Mouse (Mus musculus): ENCODE results near the gene Pias3. TPM values are rescaled to one million over a fixed set of nuclear protein-coding genes. Genes with fewer than 3 reads are reported as not detected.
"Not testable (repeated sequence)": the region's sequence is repeated elsewhere in the genome, so short reads cannot be mapped to it uniquely, and the experiment has no call there.

Pias3 gene
- polyA plus RNA-seq (2015; fragmentation: Nextera tagmentation; extraction: Ambion mirVana): 61.9 and 73.0 TPM in 2 replicates

DNA sequence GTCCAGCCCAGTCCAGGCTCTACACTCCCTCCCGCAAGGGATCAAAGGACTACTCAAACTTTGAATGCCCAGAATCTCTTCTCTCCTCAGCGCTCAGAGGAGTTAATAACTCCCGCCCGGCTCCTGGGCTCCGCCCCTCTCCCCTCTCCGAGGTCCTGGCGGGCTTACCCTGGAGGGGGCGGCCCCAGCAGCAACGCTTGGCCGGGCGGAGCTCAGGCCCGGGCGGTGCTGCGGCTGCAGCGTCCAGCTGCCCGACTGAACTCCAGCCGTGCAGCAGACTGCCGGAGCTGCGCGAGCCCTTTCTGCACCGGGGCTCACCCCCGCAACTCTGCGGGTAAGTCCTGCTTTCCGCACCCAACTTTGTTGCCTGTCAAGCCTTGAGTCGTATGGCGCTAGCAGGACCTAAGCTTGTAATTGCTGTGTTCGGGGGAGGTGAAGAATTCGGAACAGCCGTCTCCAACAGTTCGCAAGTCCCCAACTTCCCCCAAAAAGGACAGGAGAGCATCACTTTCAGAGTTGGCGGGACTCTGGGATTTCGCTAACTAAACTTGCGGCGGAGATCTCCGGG lies at the start of gene Pias3:
Gene Pias3 (plus strand): TSS at position 187 of the 568 bp plus-strand sequence.
- 0% methylated on average over 35 of the region's 35 CpGs for WGBS
- H3K9ac ChIP-seq: peak within 1 kb of the TSS; percentile 80

DNA sequence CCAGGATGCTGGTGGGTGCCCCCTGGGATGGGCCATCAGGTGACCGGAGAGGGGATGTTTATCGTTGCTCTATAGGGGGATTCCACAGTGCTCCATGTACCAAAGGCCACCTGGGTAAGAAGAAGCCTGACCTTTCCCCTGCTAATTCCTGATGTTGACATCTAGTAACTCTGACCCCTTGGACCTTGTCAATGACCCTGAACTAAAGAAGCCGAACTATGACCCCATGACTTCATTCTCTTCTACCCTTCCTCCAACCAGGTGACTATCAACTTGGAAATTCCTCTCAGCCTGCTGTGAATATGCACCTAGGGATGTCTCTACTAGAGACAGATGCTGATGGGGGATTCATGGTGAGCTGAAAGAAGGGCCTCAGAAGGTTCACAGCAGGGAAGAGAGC lies 48.8 kb upstream of the Pias3 start:
- Histone ChIP-seq H3K27me3 (no peaks in the 10 kb centered on the region), H3K36me3 (peaks cover 25% of the 10 kb centered on the region), H3K9me3 (replicated peaks) (no peaks in the 10 kb centered on the region), H3K4me3 (replicated peaks) (no peak overlapping the region), H3K27ac (no peak overlapping the region), H3K4me2 (no peak overlapping the region), H3K9ac (no peak overlapping the region), H3K4me1 (no peaks in the 10 kb centered on the region; the same call in 1 of the 2 replicates)
- WGBS: 83% methylated on average over 3 of the region's 3 CpGs
- ATAC-seq (replicated peaks; ENCODE audit: low FRiP score): no peak

More for the DNA sequence above, at the start of gene Pias3:
- peak within 1 kb of the TSS; percentile 80 for H3K4me3 ChIP-seq (replicated peaks)
- H3K4me1 ChIP-seq: peaks cover 41% of the 10 kb centered on the region
- H3K36me3 ChIP-seq: peaks cover 18% of the 10 kb centered on the region
- H3K4me2 ChIP-seq: peak within 1 kb of the TSS; percentile 82
- H3K9me3 ChIP-seq (replicated peaks): no peaks in the 10 kb centered on the region
- no peaks in the 10 kb centered on the region for H3K27me3 ChIP-seq
- peak; percentile 90 for ATAC-seq (replicated peaks; ENCODE audit: low FRiP score)
- H3K27ac ChIP-seq: peak within 1 kb of the TSS; percentile 96

DNA sequence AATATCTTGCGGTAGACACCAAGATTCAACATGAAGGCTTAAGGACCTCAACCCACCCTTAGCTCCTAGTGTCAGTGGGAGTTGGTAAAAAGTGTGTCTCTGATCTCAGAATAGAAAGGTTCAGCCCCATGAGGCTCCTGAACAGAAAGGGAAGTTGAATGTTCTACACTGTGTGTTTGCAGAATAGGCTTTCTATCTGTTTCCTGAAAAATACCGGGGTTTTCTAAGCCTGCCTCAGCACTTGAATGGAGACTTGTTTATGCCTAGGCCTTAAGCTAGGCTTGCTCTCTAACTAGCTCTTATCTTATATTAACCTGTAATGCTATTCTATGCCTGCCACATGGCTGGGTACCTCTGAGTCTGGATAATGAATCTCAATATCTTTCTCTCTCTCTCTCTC lies 35.3 kb upstream of the Pias3 start:
- Histone ChIP-seq H3K4me3 (replicated peaks) (no peak overlapping the region), H3K4me1 (peaks cover 16% of the 10 kb centered on the region), H3K9ac (no peak overlapping the region), H3K4me2 (no peak overlapping the region), H3K27ac (no peak overlapping the region), H3K36me3 (no peaks in the 10 kb centered on the region), H3K27me3 (no peaks in the 10 kb centered on the region), H3K9me3 (replicated peaks) (no peaks in the 10 kb centered on the region)
- 84% methylated on average over 2 of the region's 2 CpGs for WGBS
- no peak for ATAC-seq (replicated peaks; ENCODE audit: low FRiP score)

DNA sequence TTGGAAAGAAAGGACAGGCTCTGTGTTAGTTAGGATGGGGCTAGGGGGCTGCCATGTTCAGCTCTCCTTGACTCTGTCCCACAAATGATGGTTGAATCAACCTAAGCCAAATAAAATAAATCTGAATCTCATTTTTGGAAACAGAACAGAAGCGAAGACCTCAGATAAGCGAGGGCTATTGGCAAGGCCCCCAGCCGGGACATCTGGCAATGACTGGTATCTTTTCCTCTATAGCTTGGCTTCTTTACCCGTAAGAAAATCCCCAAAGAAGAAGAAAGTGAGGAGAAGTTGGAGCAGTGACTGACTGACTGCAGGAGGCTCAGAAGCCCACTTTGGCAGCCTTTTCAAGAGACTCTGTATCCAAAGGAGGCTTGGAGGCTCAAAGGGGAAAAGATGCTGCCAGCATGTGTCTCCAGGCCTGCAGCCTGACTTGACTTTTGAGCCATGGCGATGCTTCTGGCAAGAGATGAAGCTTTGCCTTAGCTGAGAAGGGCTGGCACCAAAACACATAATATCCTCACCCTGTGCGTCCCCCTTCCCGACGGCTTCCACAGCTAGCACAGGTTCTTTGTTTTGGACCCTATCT lies 33.4 kb upstream of the Pias3 start:
- no peaks in the 10 kb centered on the region for H3K9me3 ChIP-seq (replicated peaks)
- peak overlapping the region; percentile 63 for H3K4me2 ChIP-seq
- H3K27ac ChIP-seq: peak overlapping the region; percentile 56
- ATAC-seq (replicated peaks; ENCODE audit: low FRiP score): no peak
- 43% methylated on average over 8 of the region's 8 CpGs for WGBS
- H3K4me1 ChIP-seq: peaks cover 16% of the 10 kb centered on the region
- peak overlapping the region; percentile 29; the same call in 1 of the 2 replicates for H3K4me3 ChIP-seq (replicated peaks)
- H3K9ac ChIP-seq: no peak overlapping the region
- no peaks in the 10 kb centered on the region for H3K27me3 ChIP-seq
- H3K36me3 ChIP-seq: no peaks in the 10 kb centered on the region

DNA sequence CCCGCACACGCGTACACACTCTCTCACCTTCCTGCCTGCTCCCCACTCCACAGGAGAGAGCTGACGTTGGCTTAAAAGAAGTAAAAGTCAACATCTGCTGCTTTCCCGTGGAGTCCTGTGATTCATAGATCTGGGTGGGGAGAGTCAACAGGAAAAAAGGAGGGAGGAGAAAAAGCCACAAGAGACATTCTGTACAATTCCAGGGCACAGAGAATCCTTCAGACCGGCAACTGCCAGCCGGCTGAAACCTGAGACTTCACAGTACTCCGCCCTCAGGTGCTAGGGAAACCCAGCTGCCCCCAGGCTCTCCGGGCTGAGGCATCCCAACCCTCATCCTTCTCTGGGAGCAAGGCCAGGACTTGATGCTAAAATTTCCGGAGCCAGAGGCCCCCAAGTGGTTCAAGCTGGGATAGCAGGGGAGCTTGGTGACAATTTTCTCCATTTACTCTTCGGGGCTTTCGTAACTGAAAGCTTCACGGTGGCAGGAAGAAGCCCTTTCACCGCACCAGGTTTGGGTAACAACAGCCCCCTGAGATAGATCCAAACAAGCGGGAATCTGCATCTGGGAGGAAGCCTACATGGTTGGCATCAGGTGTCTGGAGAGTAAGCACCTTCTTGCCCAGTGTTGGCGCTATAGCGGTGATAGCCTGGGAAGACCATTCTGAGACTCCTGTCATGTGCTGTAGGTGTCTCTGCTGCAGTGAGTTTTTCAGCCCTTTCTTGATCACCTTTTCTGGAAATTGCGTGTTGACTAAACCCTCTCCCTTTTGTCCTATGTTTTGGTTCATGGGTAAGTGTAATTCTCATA lies 32.5 kb upstream of the Pias3 start:
- Histone ChIP-seq H3K36me3 (no peaks in the 10 kb centered on the region), H3K4me3 (replicated peaks) (peak overlapping the region; percentile 29), H3K27ac (peak overlapping the region; percentile 56), H3K9ac (peak overlapping the region; percentile 41; the same call in 1 of the 2 replicates), H3K9me3 (replicated peaks) (no peaks in the 10 kb centered on the region), H3K4me2 (peak overlapping the region; percentile 63), H3K4me1 (peaks cover 16% of the 10 kb centered on the region), H3K27me3 (no peaks in the 10 kb centered on the region)
- 6% methylated on average over 18 of the region's 18 CpGs for whole genome bisulfite sequencing
- peak; percentile 95 for ATAC-seq (replicated peaks; ENCODE audit: low FRiP score)

DNA sequence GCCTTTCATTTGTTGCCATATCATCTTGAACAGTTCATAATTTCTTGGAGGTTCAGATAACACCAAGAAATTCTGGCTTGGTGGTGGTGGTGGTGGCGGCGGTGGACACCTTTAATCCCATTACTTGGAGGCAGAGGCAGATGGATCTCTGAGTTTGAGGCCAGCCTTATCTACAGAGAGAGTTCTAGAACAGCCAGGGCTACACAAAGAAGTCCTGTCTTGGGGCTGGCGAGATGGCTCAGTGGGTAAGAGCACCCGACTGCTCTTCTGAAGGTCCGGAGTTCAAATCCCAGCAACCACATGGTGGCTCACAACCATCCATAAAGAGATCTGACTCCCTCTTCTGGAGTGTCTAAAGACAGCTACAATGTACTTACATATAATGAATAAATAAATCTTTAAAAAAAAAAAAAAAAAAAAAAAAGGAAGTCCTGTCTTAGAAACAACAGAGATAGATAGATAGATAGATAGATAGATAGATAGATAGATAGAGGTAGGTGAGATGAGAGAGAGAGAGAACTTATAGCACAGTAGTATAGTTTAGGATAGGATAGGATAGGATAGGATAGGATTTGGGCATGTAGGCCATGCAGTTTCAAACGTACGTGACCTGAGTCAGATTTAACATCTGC lies 30.3 kb upstream of the Pias3 start:
- H3K9ac ChIP-seq; H3K9me3 ChIP-seq (replicated peaks); H3K4me3 ChIP-seq (replicated peaks); H3K4me2 ChIP-seq; H3K36me3 ChIP-seq; ATAC-seq (replicated peaks; ENCODE audit: low FRiP score); H3K27me3 ChIP-seq; H3K27ac ChIP-seq: not testable (repeated sequence)
- WGBS: 89% methylated on average over 7 of the region's 7 CpGs
- peaks cover 30% of the 10 kb centered on the region for H3K4me1 ChIP-seq

DNA sequence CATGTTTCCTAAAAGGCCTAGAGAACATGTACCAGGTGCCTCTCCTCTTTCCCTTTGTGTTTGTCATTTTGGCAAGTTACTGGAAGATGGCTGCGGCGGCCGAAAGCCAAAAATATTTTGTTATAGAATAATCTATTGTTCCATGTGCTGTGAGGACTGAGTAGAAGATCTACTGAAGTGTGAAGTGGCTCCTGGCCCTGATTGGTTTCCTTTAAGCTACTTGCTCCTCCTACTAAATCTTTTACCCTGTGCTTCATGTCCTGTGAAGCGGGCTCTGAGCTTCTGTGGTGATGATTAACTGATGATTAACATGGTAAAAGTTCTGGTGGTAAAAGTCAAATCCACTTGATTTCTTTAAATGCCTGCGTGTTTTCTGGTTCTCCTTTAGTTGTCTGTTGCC lies 29.3 kb upstream of the Pias3 start:
- peaks cover 30% of the 10 kb centered on the region for H3K4me1 ChIP-seq
- no peaks in the 10 kb centered on the region for H3K9me3 ChIP-seq (replicated peaks)
- H3K9ac ChIP-seq: no peak overlapping the region
- H3K4me2 ChIP-seq: no peak overlapping the region
- WGBS: 85% methylated on average over 5 of the region's 5 CpGs
- H3K36me3 ChIP-seq: no peaks in the 10 kb centered on the region
- H3K4me3 ChIP-seq (replicated peaks): no peak overlapping the region
- H3K27ac ChIP-seq: no peak overlapping the region
- ATAC-seq (replicated peaks; ENCODE audit: low FRiP score): no peak
- 0 out of 2 replicates have a peak, but pooled peaks cover 9% of the 10 kb centered on the region for H3K27me3 ChIP-seq

DNA sequence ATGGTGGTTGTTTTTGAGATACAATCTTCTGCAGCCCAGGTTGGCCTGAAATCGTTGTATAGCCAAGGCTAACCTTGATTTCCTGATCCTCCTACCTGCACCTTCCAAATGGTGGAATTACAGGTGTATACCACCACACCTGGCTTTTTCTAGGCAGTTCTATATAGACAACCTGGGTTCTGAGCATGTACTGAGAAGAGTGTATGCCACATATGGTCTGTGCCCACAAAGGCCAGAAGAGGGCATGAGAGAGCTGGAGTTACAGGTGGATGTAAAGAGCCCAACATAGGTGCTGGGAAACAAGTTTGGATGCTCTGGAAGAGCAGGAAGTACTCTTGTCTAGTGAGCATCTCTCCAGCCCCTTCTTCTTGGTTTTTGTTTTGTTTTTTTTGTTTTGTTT lies 28.9 kb upstream of the Pias3 start:
- 62% methylated on average over 1 of the region's 1 CpGs for WGBS
- peaks cover 29% of the 10 kb centered on the region for H3K4me1 ChIP-seq

DNA sequence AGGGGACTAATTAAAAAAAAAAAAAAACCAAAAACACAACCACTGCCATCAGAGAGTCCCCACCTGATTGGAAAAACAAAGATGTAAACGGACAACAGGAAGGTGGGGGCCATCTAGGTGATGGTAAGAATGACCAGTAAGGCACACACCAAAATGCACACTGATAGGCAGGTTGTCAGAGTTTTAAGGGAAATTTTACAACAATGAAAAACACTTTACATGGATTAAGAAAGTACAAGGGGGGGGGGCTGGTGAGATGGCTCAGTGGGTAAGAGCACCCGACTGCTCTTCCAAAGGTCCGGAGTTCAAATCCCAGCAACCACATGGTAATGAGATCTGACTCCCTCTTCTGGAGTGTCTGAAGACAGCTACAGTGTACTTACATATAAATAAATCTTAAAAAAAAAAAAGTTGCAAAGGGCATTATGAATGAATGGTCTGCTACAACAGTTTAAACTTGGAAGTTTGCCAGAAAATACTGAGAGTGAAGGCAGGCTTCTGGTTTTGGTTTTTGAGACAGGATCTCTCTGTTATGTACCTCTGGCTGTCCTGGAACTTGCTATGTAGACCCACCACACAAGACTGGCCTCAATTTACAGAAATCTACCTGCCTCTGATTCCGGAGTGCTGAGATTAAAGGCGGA lies 27.6 kb upstream of the Pias3 start:
- 0 out of 2 replicates have a peak, but pooled peaks cover 9% of the 10 kb centered on the region for H3K27me3 ChIP-seq
- H3K27ac ChIP-seq: no peak overlapping the region
- ATAC-seq (replicated peaks; ENCODE audit: low FRiP score): no peak
- H3K9me3 ChIP-seq (replicated peaks): no peaks in the 10 kb centered on the region
- no peak overlapping the region for H3K4me3 ChIP-seq (replicated peaks)
- H3K9ac ChIP-seq: no peak overlapping the region
- no peaks in the 10 kb centered on the region for H3K36me3 ChIP-seq
- 94% methylated on average over 5 of the region's 5 CpGs for WGBS
- H3K4me2 ChIP-seq: no peak overlapping the region
- H3K4me1 ChIP-seq: peaks cover 24% of the 10 kb centered on the region

More for the DNA sequence above, 28.9 kb upstream of the Pias3 start:
- Histone ChIP-seq H3K27me3 (0 out of 2 replicates have a peak, but pooled peaks cover 9% of the 10 kb centered on the region), H3K9me3 (replicated peaks) (no peaks in the 10 kb centered on the region), H3K36me3 (no peaks in the 10 kb centered on the region), H3K4me3 (replicated peaks) (no peak overlapping the region), H3K4me2 (no peak overlapping the region), H3K27ac (no peak overlapping the region), H3K9ac (no peak overlapping the region)
- no peak for ATAC-seq (replicated peaks; ENCODE audit: low FRiP score)

DNA sequence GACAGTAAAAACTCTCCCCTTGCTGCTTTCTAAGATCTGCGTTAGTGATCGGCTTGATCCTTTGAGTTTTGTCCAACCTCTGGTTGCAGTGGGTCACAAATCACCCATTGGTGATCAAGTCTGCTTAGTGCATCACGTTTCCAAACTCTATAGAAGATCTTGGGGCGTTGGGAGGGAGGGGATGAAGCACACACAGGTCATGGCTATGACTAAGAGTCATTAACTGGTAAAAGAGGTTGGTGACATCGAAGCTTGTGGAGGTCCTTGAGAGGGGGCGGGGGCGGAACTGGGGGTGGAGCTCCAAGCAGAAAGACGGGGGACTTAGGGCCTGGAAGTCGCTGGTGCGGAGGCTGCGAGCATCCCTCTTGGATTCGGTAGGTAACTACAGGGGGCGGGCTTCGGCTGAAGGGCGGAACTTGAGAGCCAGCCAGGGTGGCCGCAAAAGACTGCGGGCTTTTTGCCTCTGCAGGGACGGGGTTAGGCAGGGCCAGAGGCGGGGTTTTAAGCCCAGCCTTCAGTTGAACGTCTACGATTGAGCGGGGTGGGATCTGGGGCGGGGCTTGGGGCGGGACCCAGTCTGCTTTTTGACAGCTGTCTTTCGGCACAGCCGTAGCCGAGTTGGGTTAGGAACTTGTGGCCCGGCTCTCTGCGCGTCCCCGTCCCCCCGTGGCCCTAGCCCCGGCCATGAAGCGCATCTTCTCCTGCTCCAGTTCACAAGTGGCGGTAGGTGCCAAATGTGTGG lies 26.3 kb upstream of the Pias3 start, which contains the start of gene Ankrd35:
Gene Ankrd35 (plus strand): TSS at position 405 of the 742 bp plus-strand sequence.
- 4% methylated on average over 35 of the region's 35 CpGs for WGBS
- Histone ChIP-seq H3K27me3 (0 out of 2 replicates have a peak, but pooled peaks cover 9% of the 10 kb centered on the region), H3K27ac (0 out of 2 replicates have a peak within 1 kb of the TSS, but pooled peaks have one; percentile 13), H3K9ac (peak within 1 kb of the TSS; percentile 29), H3K4me3 (replicated peaks) (peak within 1 kb of the TSS; percentile 44), H3K36me3 (no peaks in the 10 kb centered on the region), H3K4me1 (peaks cover 29% of the 10 kb centered on the region), H3K9me3 (replicated peaks) (no peaks in the 10 kb centered on the region), H3K4me2 (peak within 1 kb of the TSS; percentile 73)
- peak; percentile 94 for ATAC-seq (replicated peaks; ENCODE audit: low FRiP score)

DNA sequence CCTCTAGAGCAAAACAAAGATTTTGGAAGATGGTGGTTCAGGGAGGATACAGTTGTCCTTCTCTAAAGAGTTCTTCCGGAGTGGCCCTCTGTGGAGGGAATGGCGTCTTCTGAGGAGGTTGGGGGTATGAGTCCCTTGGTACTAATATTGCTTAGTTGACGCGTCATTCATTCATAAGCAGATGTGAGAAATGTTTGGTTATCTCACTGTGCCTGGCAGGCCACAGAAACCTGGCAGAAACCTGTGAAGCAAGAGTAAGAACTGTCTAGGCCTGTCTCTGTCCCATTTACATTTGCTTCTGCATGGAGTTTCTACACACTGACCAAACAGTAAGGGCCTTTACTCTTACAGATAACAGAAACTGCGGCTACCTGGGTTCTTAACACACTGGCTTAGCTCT lies 24.7 kb upstream of the Pias3 start:
- no peak overlapping the region for H3K4me2 ChIP-seq
- ATAC-seq (replicated peaks; ENCODE audit: low FRiP score): no peak
- no peak overlapping the region for H3K4me3 ChIP-seq (replicated peaks)
- no peaks in the 10 kb centered on the region for H3K36me3 ChIP-seq
- H3K9ac ChIP-seq: no peak overlapping the region
- WGBS: 92% methylated on average over 5 of the region's 5 CpGs
- 0 out of 2 replicates have a peak, but pooled peaks cover 9% of the 10 kb centered on the region for H3K27me3 ChIP-seq
- H3K27ac ChIP-seq: no peak overlapping the region
- H3K9me3 ChIP-seq (replicated peaks): no peaks in the 10 kb centered on the region
- H3K4me1 ChIP-seq: peaks cover 38% of the 10 kb centered on the region

Measured in kidney, embryonic 15.5 days (tissue).